ENCODE assay signal across 18 mouse cellular contexts in the genomic region with DNA sequence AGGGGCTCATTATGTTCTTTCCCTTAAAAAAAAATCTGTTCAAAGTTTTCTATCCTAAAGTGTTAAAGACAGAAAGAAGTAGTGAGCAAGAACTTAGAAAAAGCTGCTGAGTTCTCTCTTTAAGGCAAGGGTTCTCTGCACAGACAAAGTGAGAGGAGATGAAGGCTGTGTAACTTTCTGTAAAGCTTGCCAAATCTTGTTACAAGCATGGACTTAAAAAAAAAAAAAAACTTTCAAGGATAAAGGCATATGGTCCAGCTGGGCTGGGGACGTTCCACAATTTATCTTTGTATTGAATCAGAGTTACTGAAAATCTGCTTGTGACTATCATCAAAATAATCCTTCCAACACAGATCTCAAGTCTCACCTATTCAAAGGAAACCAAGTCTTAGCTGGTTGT. TPM values are rescaled to one million over a fixed set of nuclear protein-coding genes. Genes with fewer than 3 reads are reported as not detected.
"Had no signal": no experiment of that assay in that cellular context is flagged by ENCODE, and none has a peak within 500 bp of the region (broad histone marks: within the 10 kb centered on the region; RNA-seq: fewer than 3 reads in every experiment).

No protein-coding gene starts in this region.

- H3K36me3 ChIP-seq: liver, embryonic 12.5 days; midbrain, embryonic 10.5 days; midbrain, embryonic 12.5 days; neural tube, embryonic 13.5 days; neural tube, embryonic 15.5 days had no signal

- H3K4me2 ChIP-seq: liver, embryonic 12.5 days; midbrain, embryonic 12.5 days; neural tube, embryonic 13.5 days; neural tube, embryonic 15.5 days had no signal

- H3K9me3 ChIP-seq: liver, embryonic 12.5 days; midbrain, embryonic 10.5 days; midbrain, embryonic 12.5 days; neural tube, embryonic 13.5 days; neural tube, embryonic 15.5 days had no signal

- H3K4me3 ChIP-seq: liver, embryonic 12.5 days; midbrain, embryonic 10.5 days; midbrain, embryonic 12.5 days; myocyte; neural tube, embryonic 13.5 days; neural tube, embryonic 15.5 days had no signal

- H3K4me1 ChIP-seq: liver, embryonic 12.5 days had no signal

- ATAC-seq: liver, embryonic 12.5 days; midbrain, embryonic 16.5 days had no signal

- DNase-seq: lung, postnatal 4 days; midbrain, embryonic 14.5 days; retina, postnatal 1 day; right cerebral cortex, adult 18-20 months; right cerebral cortex, postnatal 25 days; right cerebral cortex, postnatal 4 days; spleen, adult 18-20 months; thymus, adult 2 months; thymus, postnatal 25 days; thymus, postnatal 4 days had no signal

- H3K9ac ChIP-seq: liver, embryonic 12.5 days; liver, embryonic 14.5 days; midbrain, embryonic 12.5 days; neural tube, embryonic 13.5 days; neural tube, embryonic 15.5 days had no signal

- H3K27ac ChIP-seq: liver, embryonic 12.5 days; liver, embryonic 14.5 days; midbrain, embryonic 10.5 days; midbrain, embryonic 12.5 days; neural tube, embryonic 13.5 days; neural tube, embryonic 15.5 days had no signal

- H3K27me3 ChIP-seq: liver, embryonic 12.5 days; neural tube, embryonic 13.5 days; neural tube, embryonic 15.5 days had no signal

RNA-seq across cellular contexts. Expression of a gene that starts 21.4 kb away (rescaled TPM):
- polyA plus RNA-seq: myocyte had no signal
